Mouse (Mus musculus): ENCODE data around the gene Gm20509. TPM values are rescaled to one million over a fixed set of nuclear protein-coding genes. Genes with fewer than 3 reads are reported as not detected.
A peak's percentile ranks its signal among the peaks of the same experiment; 100 is the strongest.

Gm20509 gene
- polyA plus RNA-seq, 1 experiment from 2014 or later: not detected

- H3K27ac ChIP-seq: no peak overlapping the region
- 77% methylated on average over 8 of the region's 8 CpGs for WGBS
- ATAC-seq (ENCODE audit: low FRiP score): no peak
- no peaks in the 10 kb centered on the region for H3K9me3 ChIP-seq
- no peaks in the 10 kb centered on the region for H3K27me3 ChIP-seq
- H3K9ac ChIP-seq: no peak overlapping the region
- H3K36me3 ChIP-seq: no peaks in the 10 kb centered on the region
- H3K4me1 ChIP-seq (replicated peaks): no peaks in the 10 kb centered on the region
- no peak overlapping the region for H3K4me2 ChIP-seq
- no peak overlapping the region for H3K4me3 ChIP-seq
These were observed 19.8 kb upstream of the Gm20509 start for GRCm38 (mm10) chr9:73082291-73083000.

- WGBS: 74% methylated on average over 6 of the region's 6 CpGs
- Histone ChIP-seq H3K4me3 (no peak overlapping the region), H3K27me3 (no peaks in the 10 kb centered on the region), H3K9ac (no peak overlapping the region), H3K9me3 (no peaks in the 10 kb centered on the region), H3K27ac (no peak overlapping the region), H3K4me2 (no peak overlapping the region), H3K36me3 (no peaks in the 10 kb centered on the region), H3K4me1 (replicated peaks) (no peaks in the 10 kb centered on the region)
- ATAC-seq (ENCODE audit: low FRiP score): no peak
These were observed 18.3 kb upstream of the Gm20509 start for GRCm38 (mm10) chr9:73083956-73084355.

GRCm38 (mm10) chr9:73085845-73086244, 16.4 kb upstream of the Gm20509 start:
- H3K9ac ChIP-seq: no peak overlapping the region
- no peaks in the 10 kb centered on the region for H3K27me3 ChIP-seq
- H3K36me3 ChIP-seq: no peaks in the 10 kb centered on the region
- WGBS: 84% methylated on average over 6 of the region's 6 CpGs
- H3K4me1 ChIP-seq (replicated peaks): no peaks in the 10 kb centered on the region
- no peak overlapping the region for H3K4me2 ChIP-seq
- no peak overlapping the region for H3K27ac ChIP-seq
- no peaks in the 10 kb centered on the region for H3K9me3 ChIP-seq
- no peak overlapping the region for H3K4me3 ChIP-seq
- no peak for ATAC-seq (ENCODE audit: low FRiP score)

- H3K4me1 ChIP-seq (replicated peaks): no peaks in the 10 kb centered on the region
- 66% methylated on average over 8 of the region's 8 CpGs for WGBS
- no peak overlapping the region for H3K4me2 ChIP-seq
- H3K27me3 ChIP-seq: no peaks in the 10 kb centered on the region
- H3K9me3 ChIP-seq: no peaks in the 10 kb centered on the region
- no peak overlapping the region for H3K4me3 ChIP-seq
- no peak for ATAC-seq (ENCODE audit: low FRiP score)
- no peaks in the 10 kb centered on the region for H3K36me3 ChIP-seq
- no peak overlapping the region for H3K9ac ChIP-seq
- H3K27ac ChIP-seq: no peak overlapping the region
These were observed 15.1 kb upstream of the Gm20509 start for GRCm38 (mm10) chr9:73087121-73087520.

- no peaks in the 10 kb centered on the region for H3K9me3 ChIP-seq
- no peak overlapping the region for H3K4me2 ChIP-seq
- H3K4me3 ChIP-seq: no peak overlapping the region
- ATAC-seq (ENCODE audit: low FRiP score): no peak
- no peak overlapping the region for H3K9ac ChIP-seq
- no peaks in the 10 kb centered on the region for H3K36me3 ChIP-seq
- WGBS: 77% methylated on average over 5 of the region's 5 CpGs
- H3K27ac ChIP-seq: no peak overlapping the region
- no peaks in the 10 kb centered on the region for H3K4me1 ChIP-seq (replicated peaks)
- H3K27me3 ChIP-seq: 0 out of 2 replicates have a peak, but pooled peaks cover under 1% of the 10 kb centered on the region
These were observed 14.7 kb upstream of the Gm20509 start for GRCm38 (mm10) chr9:73087581-73087980.

- no peak for ATAC-seq (ENCODE audit: low FRiP score)
- Histone ChIP-seq H3K27ac (no peak overlapping the region), H3K4me2 (no peak overlapping the region), H3K36me3 (no peaks in the 10 kb centered on the region), H3K9ac (no peak overlapping the region; the same call in 1 of the 2 replicates), H3K4me3 (no peak overlapping the region), H3K27me3 (peaks cover 5% of the 10 kb centered on the region; the same call in 1 of the 2 replicates), H3K4me1 (replicated peaks) (no peaks in the 10 kb centered on the region), H3K9me3 (no peaks in the 10 kb centered on the region)
- WGBS: 80% methylated on average over 16 of the region's 16 CpGs
These were observed 12.9 kb upstream of the Gm20509 start for GRCm38 (mm10) chr9:73089222-73089920.

- Histone ChIP-seq H3K9me3 (no peaks in the 10 kb centered on the region), H3K27me3 (peaks cover 5% of the 10 kb centered on the region; the same call in 1 of the 2 replicates), H3K36me3 (no peaks in the 10 kb centered on the region), H3K27ac (no peak overlapping the region), H3K9ac (no peak overlapping the region), H3K4me1 (replicated peaks) (peaks cover 4% of the 10 kb centered on the region; the same call in 1 of the 2 replicates), H3K4me3 (no peak overlapping the region), H3K4me2 (no peak overlapping the region)
- no peak for ATAC-seq (ENCODE audit: low FRiP score)
- WGBS: 74% methylated on average over 10 of the region's 10 CpGs
These were observed 12.1 kb upstream of the Gm20509 start for GRCm38 (mm10) chr9:73090121-73090520.

- H3K27me3 ChIP-seq: peaks cover 10% of the 10 kb centered on the region; the same call in 1 of the 2 replicates
- 0% methylated on average over 1 of the region's 1 CpGs for WGBS
- H3K36me3 ChIP-seq: no peaks in the 10 kb centered on the region
- ATAC-seq (ENCODE audit: low FRiP score): no peak
- no peaks in the 10 kb centered on the region for H3K9me3 ChIP-seq
- H3K27ac ChIP-seq: no peak overlapping the region
- H3K4me3 ChIP-seq: no peak overlapping the region
- H3K9ac ChIP-seq: no peak overlapping the region
- no peak overlapping the region for H3K4me2 ChIP-seq
- H3K4me1 ChIP-seq (replicated peaks): peaks cover 4% of the 10 kb centered on the region; the same call in 1 of the 2 replicates
These were observed 10.5 kb upstream of the Gm20509 start for GRCm38 (mm10) chr9:73091747-73092146.

- WGBS: 37% methylated on average over 17 of the region's 17 CpGs
- H3K36me3 ChIP-seq: no peaks in the 10 kb centered on the region
- no peaks in the 10 kb centered on the region for H3K9me3 ChIP-seq
- no peak overlapping the region for H3K4me3 ChIP-seq
- peak; percentile 82 for ATAC-seq (ENCODE audit: low FRiP score)
- H3K4me1 ChIP-seq (replicated peaks): peaks cover 4% of the 10 kb centered on the region; the same call in 1 of the 2 replicates
- H3K9ac ChIP-seq: no peak overlapping the region
- peak overlapping the region; percentile 18; the same call in 1 of the 2 replicates for H3K4me2 ChIP-seq
- no peak overlapping the region for H3K27ac ChIP-seq
- H3K27me3 ChIP-seq: peaks cover 13% of the 10 kb centered on the region; the same call in 1 of the 2 replicates
These were observed 7.7 kb upstream of the Gm20509 start for GRCm38 (mm10) chr9:73094580-73094979.

GRCm38 (mm10) chr9:73097898-73098297, 4.4 kb upstream of the Gm20509 start:
- Histone ChIP-seq H3K4me2 (no peak overlapping the region), H3K9me3 (no peaks in the 10 kb centered on the region), H3K36me3 (no peaks in the 10 kb centered on the region), H3K9ac (no peak overlapping the region), H3K4me1 (replicated peaks) (peaks cover 5% of the 10 kb centered on the region), H3K4me3 (no peak overlapping the region), H3K27me3 (peaks cover 30% of the 10 kb centered on the region), H3K27ac (no peak overlapping the region)
- no peak for ATAC-seq (ENCODE audit: low FRiP score)
- WGBS: 86% methylated on average over 2 of the region's 2 CpGs

GRCm38 (mm10) chr9:73101536-73101935, 734 bp upstream of the Gm20509 start, which contains the start of gene Khdc3:
TSS of gene Khdc3 (plus strand) at chr9:73101836.
- Histone ChIP-seq H3K9ac (no peak within 1 kb of the TSS), H3K4me2 (no peak within 1 kb of the TSS), H3K36me3 (no peaks in the 10 kb centered on the region), H3K27ac (no peak within 1 kb of the TSS), H3K9me3 (no peaks in the 10 kb centered on the region), H3K4me1 (replicated peaks) (peaks cover 11% of the 10 kb centered on the region), H3K27me3 (peaks cover 60% of the 10 kb centered on the region), H3K4me3 (no peak within 1 kb of the TSS)
- no peak for ATAC-seq (ENCODE audit: low FRiP score)
- WGBS: 90% methylated on average over 5 of the region's 5 CpGs

GRCm38 (mm10) chr9:73103159-73103879, 1.0 kb downstream of the Gm20509 start:
- Histone ChIP-seq H3K4me1 (replicated peaks) (peaks cover 11% of the 10 kb centered on the region), H3K9ac (peak overlapping the region; percentile 72), H3K36me3 (no peaks in the 10 kb centered on the region), H3K27me3 (peaks cover 68% of the 10 kb centered on the region), H3K4me3 (peak overlapping the region; percentile 46), H3K4me2 (peak overlapping the region; percentile 80), H3K9me3 (no peaks in the 10 kb centered on the region), H3K27ac (no peak overlapping the region)
- ATAC-seq (ENCODE audit: low FRiP score): peak; percentile 39; the same call in 1 of the 2 replicates
- WGBS: 6% methylated on average over 60 of the region's 60 CpGs

Data from hindbrain, embryonic 13.5 days (tissue).